Mouse (Mus musculus): ENCODE data around the gene Mup21.
"Not testable (repeated sequence)": the region's sequence is repeated elsewhere in the genome, so short reads cannot be mapped to it uniquely, and the experiment has no call there.

The Mup21 gene

DNA sequence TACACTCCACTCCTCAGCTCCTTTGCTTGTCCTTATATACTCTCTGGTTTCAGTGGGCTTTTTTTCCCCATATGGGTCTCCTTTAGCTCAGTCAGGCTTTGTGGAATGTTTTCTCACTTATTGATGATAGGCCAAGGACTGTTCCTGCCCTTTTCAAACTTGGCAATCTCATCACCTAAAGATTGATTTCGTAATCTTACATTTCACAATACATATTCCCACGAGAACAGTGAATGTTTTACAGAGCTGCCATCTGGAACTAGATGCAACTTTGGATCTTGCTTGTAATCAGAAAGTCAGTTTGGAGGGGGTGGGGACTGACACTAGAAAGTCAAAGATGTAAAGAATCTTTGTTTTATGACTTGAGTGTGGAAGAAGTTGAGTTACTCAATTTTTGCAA lies at the start of gene Mup21:
Mup21 (minus strand) TSS at position 53 of the 400 bp plus-strand sequence.
- no peak for DNase-seq (ENCODE audit: low spot score)

DNA sequence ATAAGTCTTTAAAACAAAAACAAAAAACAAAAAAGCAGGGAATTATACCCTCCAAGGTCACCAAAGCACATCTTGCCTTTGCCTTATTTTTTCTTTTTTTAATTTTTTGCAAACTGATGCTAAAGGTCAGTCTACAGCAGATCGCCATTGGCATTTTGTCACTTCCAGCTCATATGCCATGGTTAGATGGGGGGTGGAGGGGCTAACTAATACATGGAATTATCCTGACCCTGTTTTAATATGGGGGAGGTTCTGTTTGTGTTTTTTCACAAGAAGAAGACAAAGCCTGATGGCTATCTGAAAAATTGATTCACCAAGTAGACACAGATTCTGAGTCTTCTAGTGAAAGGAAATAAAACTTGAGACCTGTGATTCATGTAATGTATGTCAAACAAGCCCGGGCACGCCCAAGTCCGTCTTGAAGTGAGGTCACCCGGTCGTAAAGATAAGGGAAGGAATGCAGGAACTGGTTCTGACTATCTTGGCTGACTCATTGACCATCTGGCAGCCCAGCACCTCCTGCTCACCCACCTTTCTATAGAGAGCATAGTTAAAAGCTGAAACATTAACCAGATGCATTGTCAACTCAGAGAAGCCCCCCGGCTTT lies 49.4 kb upstream of the Mup21 start:
- peak; percentile 65 for DNase-seq (ENCODE audit: low spot score)

DNA sequence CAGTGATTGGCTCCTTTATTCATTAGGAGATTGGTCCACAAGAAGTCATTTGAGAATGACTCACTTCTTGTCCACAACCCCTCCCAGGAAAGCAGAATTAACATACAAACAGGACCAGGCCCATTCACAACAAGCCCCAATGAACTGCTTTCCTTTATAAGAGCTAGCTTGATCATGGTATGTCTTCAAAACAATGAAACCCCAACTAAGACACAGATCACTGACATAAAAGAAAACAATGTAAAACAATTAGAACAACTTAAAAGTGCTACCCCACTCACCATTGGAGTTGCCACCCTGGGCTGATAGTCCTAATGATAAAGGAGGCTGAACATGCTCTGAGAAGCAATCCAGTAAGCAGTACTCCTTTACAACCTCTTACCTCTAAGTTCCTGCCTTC lies 38.1 kb upstream of the Mup21 start:
- DNase-seq (ENCODE audit: low spot score) = no peak

DNA sequence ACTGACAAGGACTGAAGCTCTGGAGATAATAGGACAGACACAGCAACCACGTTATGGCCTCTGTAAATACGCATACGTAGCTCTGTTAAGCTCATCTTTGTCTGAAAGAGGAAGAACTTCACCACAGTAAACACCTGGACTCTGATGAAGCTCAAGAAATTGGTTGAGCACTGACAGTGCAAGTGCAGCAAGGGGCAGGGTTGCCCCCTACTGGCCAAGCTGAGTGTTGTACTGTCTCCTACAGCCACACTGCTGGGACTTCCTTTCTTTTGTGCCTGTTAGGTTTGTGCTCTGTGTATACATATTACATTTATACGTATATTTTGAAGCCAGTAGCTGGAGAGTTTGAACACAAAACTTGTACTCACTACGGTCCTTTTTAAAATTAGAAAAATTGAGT lies 26.6 kb upstream of the Mup21 start:
- no peak for DNase-seq (ENCODE audit: low spot score)

DNA sequence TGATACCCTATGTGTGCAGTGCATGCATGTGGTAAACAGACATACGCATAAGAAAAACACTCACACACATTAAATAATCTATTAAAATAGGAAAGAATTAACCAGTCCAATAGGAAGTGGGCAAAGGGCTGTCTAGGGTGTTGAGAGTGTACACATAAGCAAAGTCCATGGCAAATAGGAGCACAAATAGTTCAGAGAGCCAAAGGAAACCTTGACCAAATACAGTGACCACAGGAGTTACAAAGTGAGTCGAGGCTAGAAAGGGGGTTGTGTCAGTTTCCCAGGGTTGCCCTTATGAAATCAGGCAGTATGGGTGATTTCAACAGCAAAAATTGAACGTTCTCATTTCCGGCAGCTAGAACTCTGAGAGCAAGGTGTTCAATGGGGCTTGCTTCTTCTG lies 23.8 kb upstream of the Mup21 start:
- no peak for DNase-seq (ENCODE audit: low spot score)

DNA sequence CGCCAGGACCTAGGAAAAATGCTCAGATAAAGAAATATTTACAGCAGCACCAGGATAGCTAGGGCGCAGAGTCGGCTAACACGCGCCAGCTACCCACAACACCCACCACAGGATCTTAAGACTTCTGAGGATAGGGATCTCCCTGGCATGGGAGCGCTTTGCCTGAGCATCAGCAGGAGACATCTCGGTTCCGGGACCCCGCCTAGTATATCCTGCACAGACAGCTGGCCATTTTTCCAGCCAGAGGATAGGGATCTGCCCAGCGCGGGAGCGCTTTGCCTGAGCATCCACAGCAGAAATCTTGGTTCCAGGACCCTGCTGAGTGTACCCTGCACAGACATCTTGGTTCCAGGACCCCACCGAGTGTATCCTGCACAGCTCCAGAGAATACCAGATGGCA lies 17.0 kb upstream of the Mup21 start:
- not testable (repeated sequence) for DNase-seq (ENCODE audit: low spot score)

DNA sequence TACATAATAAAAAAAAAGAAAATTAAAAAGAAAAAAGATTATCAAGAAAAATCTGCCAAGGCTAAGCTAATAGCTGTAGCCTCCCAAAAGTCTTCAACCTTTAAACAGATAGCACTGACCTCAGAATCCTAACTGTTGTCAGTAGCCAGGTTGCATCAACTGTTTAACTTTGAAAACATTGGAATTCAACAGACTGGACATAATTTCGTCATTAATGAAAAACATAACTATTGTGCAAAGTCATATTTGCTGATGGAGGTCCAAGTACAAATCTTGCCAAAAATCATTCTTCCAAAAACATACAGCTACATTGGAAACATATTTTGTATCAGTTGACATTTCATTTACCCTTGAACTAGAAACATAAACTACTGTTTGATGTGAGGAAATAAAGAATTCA lies 7.7 kb upstream of the Mup21 start:
- DNase-seq (ENCODE audit: low spot score) = no peak

DNA sequence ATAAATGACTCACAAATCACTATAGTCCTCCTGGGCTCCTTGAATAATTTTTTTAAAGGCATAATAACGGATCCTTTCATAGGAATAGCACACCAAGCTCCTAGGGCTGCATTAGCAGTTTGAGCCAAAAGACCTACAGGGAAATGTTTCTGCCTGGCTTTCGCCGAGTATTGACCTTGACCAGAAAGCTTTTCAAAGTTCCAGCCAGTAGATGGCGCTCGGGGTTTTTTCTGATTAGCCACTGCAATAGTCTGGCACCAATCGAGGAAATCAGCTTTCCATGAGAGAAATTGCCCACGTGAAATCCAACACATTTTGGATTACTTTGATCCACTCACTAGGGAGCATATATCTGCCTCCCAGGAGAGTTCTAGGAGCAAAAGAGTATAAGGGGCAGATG lies 17.0 kb downstream of the Mup21 start:
- DNase-seq (ENCODE audit: low spot score) = peak; percentile 46

DNA sequence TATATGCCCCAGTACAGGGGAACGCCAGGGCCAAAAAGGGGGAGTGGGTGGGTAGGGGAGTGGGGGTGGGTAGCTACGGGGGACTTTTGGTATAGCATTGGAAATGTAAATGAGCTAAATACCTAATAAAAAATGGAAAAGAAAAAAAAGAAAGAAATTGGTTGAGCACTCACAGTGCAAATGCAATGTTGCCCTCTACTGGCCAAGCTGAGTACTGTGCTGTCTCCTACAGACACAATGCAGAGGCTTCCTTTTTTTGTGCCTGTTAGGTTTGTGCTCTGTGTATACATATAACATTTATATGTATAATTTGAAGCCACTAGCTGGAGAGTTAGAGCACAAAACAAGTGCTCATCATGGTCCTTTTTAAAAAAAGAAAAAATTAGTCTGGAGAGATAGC lies 47.3 kb downstream of the Mup21 start:
- DNase-seq (ENCODE audit: low spot score) = peak; percentile 9
